Mouse (Mus musculus) layer of hippocampus, adult 2 months (tissue): ENCODE measurements around the gene Ice2. TPM values are rescaled to one million over a fixed set of nuclear protein-coding genes. Genes with fewer than 3 reads are reported as not detected.
A peak's percentile ranks its signal among the peaks of the same experiment; 100 is the strongest.

ENCODE experiments used
- DNase-seq, 2 experiments: peaks; one replicate each; pipeline ENCODE4 v3.0.0; 2022; ENCODE audit warnings: low spot score in 2 of 2
- H3K27ac ChIP-seq: fragments of 200-600 bp; 2 replicates; pipeline ENCODE4 v1.8.1; 2022
- H3K4me3 ChIP-seq: fragments of 200-600 bp; 2 replicates; pipeline ENCODE4 v1.8.1; 2022; ENCODE audit warnings: mild to moderate bottlenecking
- CTCF ChIP-seq: fragments of 200-600 bp; conservative IDR thresholded peaks from 2 replicates; pipeline ENCODE4 v1.8.1; 2022; ENCODE audit warnings: antibody characterized with exemption, mild to moderate bottlenecking, moderate library complexity
- long read RNA-seq, 2 experiments: library from polyadenylated mRNA; stranded (forward); transcript quantifications; one replicate each; pipeline ENCODE4 v2.0.0; 2021; ENCODE audit warnings: borderline mapping rate in 2 of 2
- total RNA-seq, 2 experiments: library from RNA; stranded (reverse); gene quantifications; 2 replicates each; pipeline ENCODE4 v1.2.3; 2021

Gene Ice2
- 10 to 100 TPM; 12.1 to 12.3 TPM for total RNA-seq
- long read RNA-seq, experiment 1, full-length matches to known transcripts: 1 of 8 reads
- long read RNA-seq, experiment 1, partial matches to known transcripts: 0 of 8 reads
- long read RNA-seq, experiment 1, other reads (novel, unspliced or antisense): 7 of 8 reads
- long read RNA-seq, experiment 2, partial matches to known transcripts: 0 of 7 reads
- long read RNA-seq, experiment 2, other reads (novel, unspliced or antisense): 7 of 7 reads

DNA sequence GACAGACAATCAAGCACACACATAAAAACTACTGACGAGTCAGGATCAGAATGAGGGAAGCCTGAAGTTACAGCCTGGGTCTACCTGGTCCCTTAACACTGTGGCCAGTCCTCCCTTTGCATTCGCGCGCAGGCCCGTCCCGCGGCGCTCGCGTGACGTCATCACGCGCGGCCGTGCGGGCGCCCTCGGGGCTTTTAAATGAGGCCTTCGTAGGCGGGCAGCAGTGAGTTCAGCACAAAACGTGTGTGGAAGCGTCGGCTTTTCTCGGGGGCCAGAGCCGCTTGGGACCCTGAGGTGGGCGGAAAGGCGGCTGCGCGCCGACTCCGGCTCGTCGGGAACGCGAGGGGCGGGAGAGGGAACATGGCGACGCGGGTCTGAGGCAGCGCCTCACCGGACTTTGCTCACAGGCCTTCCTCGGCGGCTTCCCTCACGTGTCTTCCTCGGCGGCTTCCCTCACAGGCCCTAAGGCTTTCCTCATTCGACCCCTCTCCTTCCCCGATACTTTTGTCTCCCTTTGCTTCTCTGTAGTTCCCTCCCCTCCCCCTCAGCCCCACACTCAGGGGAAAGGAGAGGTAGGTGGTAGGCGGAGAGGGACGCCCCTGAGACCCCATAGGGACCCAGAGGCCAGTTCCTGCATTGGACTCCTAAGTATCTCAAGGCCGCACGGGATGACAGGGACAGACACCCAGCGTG is at the start of gene Ice2:
Gene Ice2 (plus strand): TSS at position 147 of the 693 bp plus-strand sequence.
- peak; percentile 38 to 74 for DNase-seq
- TF ChIP-seq CTCF: no peak
- H3K27ac ChIP-seq: peak within 1 kb of the TSS; percentile 97
- peak within 1 kb of the TSS; percentile 89 for H3K4me3 ChIP-seq

DNA sequence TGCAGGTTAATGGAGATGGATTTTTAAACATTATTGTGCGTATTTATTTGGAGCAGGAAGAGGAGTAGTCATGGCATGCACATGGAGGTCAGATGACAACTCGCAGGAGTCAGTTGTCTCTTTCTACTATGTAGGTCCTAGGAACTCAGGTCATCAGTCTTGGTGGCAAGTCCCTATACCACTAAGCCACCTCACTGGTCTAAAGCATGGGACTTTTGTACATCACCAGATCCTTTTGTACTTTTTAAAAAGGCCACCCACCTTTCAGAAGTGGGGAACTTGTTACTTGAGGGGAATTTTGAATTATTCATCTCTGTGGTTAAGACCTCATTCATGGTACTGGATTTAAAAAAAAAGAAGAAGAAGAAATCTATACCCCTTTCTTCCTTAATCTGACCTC is 48.2 kb upstream of the Ice2 start:
- no peak overlapping the region for H3K27ac ChIP-seq
- H3K4me3 ChIP-seq: no peak overlapping the region
- no peak for DNase-seq
- no peak for TF ChIP-seq CTCF

DNA sequence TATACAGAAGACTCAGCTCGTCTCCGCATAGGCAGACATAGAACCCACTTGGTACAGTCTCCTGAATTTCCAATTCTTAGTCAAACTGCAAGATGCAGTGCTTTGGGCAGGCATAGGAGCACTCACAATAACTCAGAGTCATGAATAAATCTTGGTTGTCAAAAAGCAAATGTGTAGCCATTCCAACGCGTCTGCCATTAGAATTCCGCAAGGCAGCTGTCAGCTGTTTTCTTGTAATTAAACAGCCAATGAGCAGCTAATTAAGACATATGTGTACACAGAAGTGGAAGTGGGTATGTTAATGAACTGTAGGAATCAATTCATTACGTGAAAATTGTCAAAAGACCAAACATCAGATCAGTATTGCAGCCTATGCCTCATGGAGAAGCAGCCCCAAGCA is 43.5 kb upstream of the Ice2 start:
- no peak for TF ChIP-seq CTCF
- no peak overlapping the region for H3K4me3 ChIP-seq
- DNase-seq: peak; percentile 27 to 50
- H3K27ac ChIP-seq: no peak overlapping the region

DNA sequence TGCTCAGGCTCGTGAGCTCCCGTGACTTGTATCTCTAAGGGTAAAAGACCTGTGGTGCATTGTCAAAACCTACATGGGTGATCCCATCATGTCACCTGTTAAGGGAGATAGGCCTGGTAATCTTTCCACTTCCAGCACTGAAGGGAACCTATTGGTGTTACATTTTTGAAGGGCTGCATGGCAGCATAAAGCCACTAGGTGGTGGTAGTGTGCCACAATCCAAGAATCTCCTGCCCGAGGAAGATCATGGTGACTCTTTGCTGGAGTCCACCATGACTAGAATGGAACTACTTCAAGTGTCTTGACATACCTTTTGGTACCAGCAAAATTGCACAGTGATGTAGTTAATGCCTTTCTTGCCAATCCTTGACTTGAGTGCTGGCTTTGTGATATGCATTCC is 39.9 kb upstream of the Ice2 start:
- DNase-seq: peak; percentile 51 to 66

DNA sequence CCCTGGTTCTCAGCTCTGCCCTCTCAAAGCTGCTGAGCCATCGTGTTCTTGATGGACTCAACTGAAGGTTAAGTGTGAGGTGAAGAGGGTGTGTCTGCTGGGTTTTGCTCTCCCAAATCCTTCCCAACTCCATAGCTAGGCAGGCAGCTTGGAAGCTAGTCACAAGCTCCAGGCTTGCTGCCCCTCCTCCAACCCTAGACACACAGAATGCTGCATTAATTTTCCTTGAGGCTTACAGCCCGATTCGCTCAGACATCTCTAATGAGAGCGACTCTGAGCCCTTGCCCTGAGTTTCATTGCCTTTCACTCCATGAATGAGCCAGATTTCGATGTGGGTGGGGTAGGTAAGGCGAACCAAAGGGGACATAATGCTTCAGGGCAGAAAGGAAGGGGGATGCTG is 38.9 kb upstream of the Ice2 start:
- no peak for DNase-seq
- TF ChIP-seq CTCF: no peak

More for the DNA sequence above, 39.9 kb upstream of the Ice2 start:
- Histone ChIP-seq H3K4me3 (no peak overlapping the region), H3K27ac (no peak overlapping the region)
- TF ChIP-seq CTCF: peak; percentile 97

DNA sequence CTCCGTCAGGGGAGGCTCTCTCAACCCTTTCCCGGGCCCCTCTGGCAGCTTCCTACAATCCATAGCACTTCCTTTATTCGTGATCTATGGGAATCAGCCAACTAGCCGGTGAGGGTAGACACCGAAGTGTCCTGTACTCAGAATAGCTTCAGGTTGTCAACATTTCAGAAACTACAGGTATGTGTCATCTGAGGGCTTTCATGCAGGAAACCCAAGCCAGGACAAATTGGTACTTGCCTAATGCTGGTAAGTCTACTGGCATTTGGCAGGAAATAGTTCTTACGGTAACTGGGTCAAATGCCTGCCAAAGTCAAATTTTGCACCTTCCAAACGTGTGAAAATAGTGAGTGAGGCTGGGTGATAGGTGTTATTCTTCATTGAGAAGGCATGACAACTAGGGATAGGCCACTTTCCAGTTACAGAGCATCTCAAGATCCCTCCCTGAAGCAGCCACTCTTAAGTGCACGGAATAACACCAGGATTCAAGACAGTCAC is 35.7 kb upstream of the Ice2 start:
- H3K27ac ChIP-seq: no peak overlapping the region
- TF ChIP-seq CTCF: no peak
- no peak for DNase-seq
- no peak overlapping the region for H3K4me3 ChIP-seq

More for the DNA sequence above, 38.9 kb upstream of the Ice2 start:
- Histone ChIP-seq H3K27ac (no peak overlapping the region), H3K4me3 (no peak overlapping the region)

DNA sequence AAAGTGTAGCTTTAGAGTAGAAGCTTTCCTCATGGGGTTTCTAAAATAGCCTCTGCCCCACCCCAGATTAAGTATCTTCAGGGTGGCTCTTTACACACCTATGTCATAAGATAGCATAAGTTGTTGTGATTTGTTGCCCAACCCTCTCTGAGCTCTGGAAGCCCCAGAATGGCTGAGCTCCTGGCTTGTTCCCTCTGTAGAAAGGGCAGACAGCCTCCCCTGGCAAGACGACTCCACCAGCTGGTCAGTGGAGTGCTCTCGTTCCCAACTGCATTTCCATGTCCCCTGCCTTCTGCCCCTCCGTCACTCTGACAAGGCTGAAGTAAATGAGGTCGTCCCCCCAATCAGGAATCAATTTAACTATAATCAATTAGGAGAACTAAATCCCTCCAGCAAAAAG is 34.9 kb upstream of the Ice2 start:
- no peak for DNase-seq
- H3K4me3 ChIP-seq: no peak overlapping the region
- H3K27ac ChIP-seq: no peak overlapping the region
- no peak for TF ChIP-seq CTCF

DNA sequence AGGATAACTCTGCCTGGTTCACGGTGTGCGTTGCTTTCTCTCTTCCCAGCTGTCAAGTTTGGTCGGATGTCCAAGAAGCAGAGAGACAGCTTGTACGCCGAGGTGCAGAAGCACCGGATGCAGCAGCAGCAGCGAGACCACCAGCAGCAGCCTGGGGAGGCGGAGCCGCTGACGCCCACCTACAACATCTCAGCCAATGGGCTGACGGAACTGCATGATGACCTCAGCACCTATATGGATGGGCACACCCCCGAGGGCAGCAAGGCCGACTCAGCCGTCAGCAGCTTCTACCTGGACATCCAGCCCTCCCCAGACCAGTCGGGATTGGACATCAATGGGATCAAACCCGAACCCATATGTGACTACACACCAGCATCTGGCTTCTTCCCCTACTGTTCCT is 33.6 kb upstream of the Ice2 start:
- no peak for TF ChIP-seq CTCF
- Histone ChIP-seq H3K27ac (no peak overlapping the region), H3K4me3 (no peak overlapping the region)
- DNase-seq: no peak

DNA sequence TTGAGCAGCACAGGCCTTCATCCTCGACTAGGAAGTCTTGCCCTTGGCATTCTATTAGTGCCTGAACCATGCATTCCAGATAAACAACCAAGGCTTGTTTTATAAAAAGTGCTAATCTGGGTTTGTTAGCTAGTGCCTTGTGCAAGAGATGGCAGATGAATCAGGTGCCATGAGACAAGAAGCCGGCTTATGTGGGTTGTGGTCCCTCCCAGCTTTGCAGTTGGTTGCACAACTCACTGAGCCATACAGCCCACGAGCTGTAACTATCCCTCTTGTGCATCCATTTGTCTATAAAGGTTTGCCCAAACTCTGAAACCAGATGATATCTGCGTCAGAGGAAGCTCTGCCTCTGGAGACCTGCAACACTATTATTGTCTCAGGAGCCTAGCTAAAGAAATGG is 30.7 kb upstream of the Ice2 start:
- H3K27ac ChIP-seq: no peak overlapping the region
- DNase-seq: no peak
- H3K4me3 ChIP-seq: no peak overlapping the region
- no peak for TF ChIP-seq CTCF

DNA sequence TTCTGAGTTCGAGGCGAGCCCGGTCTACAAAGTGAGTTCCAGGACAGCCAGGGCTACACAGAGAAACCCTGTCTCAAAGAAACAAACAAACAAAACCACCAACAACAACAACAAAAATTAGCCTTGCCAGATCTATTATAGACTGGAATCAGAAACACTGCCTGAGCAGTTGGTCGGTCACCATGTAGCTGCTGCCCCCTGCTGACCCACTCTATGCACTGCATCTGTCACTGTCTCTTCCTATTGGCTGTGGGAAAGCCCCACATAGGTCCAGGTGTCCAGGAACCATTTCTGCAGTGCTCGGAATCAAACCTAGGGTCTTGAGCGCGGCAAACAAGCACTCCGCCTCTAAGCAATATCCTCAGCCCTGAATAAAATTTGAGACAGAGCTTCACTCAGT is 29.6 kb upstream of the Ice2 start:
- peak; percentile 91 for TF ChIP-seq CTCF
- H3K4me3 ChIP-seq: no peak overlapping the region
- H3K27ac ChIP-seq: no peak overlapping the region
- peak; percentile 50 to 73 for DNase-seq

DNA sequence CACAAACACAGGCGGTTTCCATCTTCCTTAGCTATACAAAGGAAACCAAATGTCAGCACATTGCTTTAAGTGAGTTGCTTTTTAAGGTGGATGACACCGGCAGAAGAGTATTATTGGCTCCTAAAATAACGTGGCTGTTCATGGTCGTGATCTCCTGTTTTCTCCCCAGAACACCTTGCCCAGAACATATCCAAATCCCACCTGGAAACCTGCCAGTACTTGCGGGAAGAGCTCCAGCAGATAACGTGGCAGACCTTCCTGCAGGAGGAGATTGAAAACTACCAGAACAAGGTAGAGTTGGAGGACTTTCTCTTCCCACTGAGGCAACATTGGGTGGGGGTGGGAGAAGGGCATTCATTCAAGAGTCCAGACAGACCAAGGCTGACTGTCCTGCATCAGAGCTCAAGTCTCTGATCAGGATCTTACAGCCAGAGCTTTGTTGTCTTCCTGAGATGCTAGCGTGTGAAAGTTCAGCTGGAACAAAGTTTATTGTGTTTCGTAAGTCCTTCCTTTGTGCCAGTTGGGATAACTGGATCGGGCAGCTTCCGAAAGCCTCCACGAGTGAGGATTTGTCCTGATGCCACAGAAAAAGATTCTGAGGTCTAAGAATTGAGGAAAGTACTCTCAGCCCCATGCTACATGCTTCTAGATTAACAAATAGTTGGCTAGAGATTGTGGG is 26.5 kb upstream of the Ice2 start:
- H3K4me3 ChIP-seq: no peak overlapping the region
- TF ChIP-seq CTCF: no peak
- no peak for DNase-seq
- H3K27ac ChIP-seq: no peak overlapping the region

DNA sequence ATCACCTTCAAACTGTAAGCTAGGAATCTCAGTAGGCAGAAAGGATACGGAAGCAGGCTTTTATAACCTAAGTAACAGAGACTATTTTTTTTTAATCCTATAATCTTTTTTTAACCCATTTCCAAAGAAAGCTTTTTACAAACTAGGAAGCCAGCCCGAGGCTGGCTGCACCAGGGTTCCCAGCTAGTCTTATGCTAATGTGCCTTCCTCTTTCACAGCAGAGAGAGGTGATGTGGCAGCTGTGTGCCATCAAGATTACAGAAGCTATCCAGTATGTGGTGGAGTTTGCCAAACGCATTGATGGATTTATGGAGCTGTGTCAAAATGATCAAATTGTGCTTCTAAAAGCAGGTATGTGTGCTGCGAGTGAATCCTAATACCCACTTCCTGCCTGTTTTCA is 24.8 kb upstream of the Ice2 start:
- H3K4me3 ChIP-seq: no peak overlapping the region
- no peak for DNase-seq
- H3K27ac ChIP-seq: no peak overlapping the region
- no peak for TF ChIP-seq CTCF

DNA sequence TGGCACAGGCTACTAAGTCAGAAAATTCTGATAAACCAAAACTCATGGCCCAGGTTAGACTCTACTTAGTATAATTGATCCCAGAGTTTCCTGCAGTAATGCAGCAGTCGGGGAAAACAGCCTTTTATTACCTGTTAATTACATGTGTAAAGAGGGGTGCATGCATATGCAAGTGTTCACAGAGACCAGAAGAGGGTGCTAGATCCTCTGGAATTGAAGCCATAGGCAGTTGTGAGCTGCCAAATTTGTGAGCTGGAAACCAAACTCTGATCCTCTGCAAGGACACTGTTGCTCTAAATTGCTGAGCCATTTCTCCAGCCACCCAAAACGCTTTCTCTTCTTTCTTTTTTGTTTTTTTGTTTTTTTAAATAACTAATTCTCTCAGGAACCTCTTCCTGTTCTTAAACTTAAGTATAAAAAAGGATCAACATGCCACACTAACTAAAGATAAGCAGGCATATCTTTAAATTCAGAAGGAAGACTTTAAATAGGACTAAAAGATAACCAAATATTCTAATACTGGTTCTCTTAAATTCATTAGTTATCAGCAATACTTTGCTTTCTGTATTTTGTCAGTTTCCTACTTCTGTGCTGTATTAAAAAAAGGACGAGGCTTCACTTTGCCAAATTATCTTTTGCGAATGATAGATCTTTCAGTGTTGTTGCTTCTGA is 20.6 kb upstream of the Ice2 start:
- no peak for DNase-seq
- peak; percentile 49 for TF ChIP-seq CTCF
- Histone ChIP-seq H3K27ac (no peak overlapping the region), H3K4me3 (no peak overlapping the region)
